Mouse (Mus musculus): Measurements from ENCODE around the gene Cacna2d2. TPM values are rescaled to one million over a fixed set of nuclear protein-coding genes. Genes with fewer than 3 reads are reported as not detected.

The Cacna2d2 gene
- polyA plus RNA-seq, 1 experiment: 5.2 TPM

GRCm38 (mm10) chr9:107521711-107522399, 122.4 kb downstream of the Cacna2d2 start:
- Histone ChIP-seq H3K36me3 (ENCODE audit: control insufficient read depth, insufficient read depth, low read length) (no peaks in the 10 kb centered on the region), H3K27ac (ENCODE audit: control insufficient read depth, insufficient read depth, low read depth, low read length) (no peak overlapping the region), H3K4me1 (ENCODE audit: control insufficient read depth, insufficient read depth, low read length) (peaks cover 6% of the 10 kb centered on the region), H3K27me3 (ENCODE audit: control insufficient read depth, insufficient read depth, low read length) (no peaks in the 10 kb centered on the region), H3K4me3 (ENCODE audit: control insufficient read depth, low read depth, low read length) (no peak overlapping the region)
- TF ChIP-seq CTCF (IDR thresholded peaks at IDR 0.05; ENCODE audit: control insufficient read depth, insufficient read depth, insufficient replicate concordance, low read depth, low read length) (no peak), POLR2A (IDR thresholded peaks at IDR 0.05; ENCODE audit: control insufficient read depth, low read depth, low read length) (no peak)

GRCm38 (mm10) chr9:107522400-107522711, 122.9 kb downstream of the Cacna2d2 start:
- Histone ChIP-seq H3K4me3 (ENCODE audit: control insufficient read depth, low read depth, low read length) (no peak overlapping the region), H3K36me3 (ENCODE audit: control insufficient read depth, insufficient read depth, low read length) (no peaks in the 10 kb centered on the region), H3K27ac (ENCODE audit: control insufficient read depth, insufficient read depth, low read depth, low read length) (no peak overlapping the region), H3K4me1 (ENCODE audit: control insufficient read depth, insufficient read depth, low read length) (peaks cover 8% of the 10 kb centered on the region), H3K27me3 (ENCODE audit: control insufficient read depth, insufficient read depth, low read length) (no peaks in the 10 kb centered on the region)
- TF ChIP-seq POLR2A (IDR thresholded peaks at IDR 0.05; ENCODE audit: control insufficient read depth, low read depth, low read length) (no peak), CTCF (IDR thresholded peaks at IDR 0.05; ENCODE audit: control insufficient read depth, insufficient read depth, insufficient replicate concordance, low read depth, low read length) (no peak)

GRCm38 (mm10) chr9:107526198-107527026, 127.0 kb downstream of the Cacna2d2 start:
- Histone ChIP-seq H3K27me3 (ENCODE audit: control insufficient read depth, insufficient read depth, low read length) (no peaks in the 10 kb centered on the region), H3K27ac (ENCODE audit: control insufficient read depth, insufficient read depth, low read depth, low read length) (no peak overlapping the region), H3K4me3 (ENCODE audit: control insufficient read depth, low read depth, low read length) (peak overlapping the region; percentile 74), H3K4me1 (ENCODE audit: control insufficient read depth, insufficient read depth, low read length) (peaks cover 8% of the 10 kb centered on the region), H3K36me3 (ENCODE audit: control insufficient read depth, insufficient read depth, low read length) (no peaks in the 10 kb centered on the region)
- no peak for TF ChIP-seq POLR2A (IDR thresholded peaks at IDR 0.05; ENCODE audit: control insufficient read depth, low read depth, low read length)
- TF ChIP-seq CTCF (IDR thresholded peaks at IDR 0.05; ENCODE audit: control insufficient read depth, insufficient read depth, insufficient replicate concordance, low read depth, low read length): no peak

DNA sequence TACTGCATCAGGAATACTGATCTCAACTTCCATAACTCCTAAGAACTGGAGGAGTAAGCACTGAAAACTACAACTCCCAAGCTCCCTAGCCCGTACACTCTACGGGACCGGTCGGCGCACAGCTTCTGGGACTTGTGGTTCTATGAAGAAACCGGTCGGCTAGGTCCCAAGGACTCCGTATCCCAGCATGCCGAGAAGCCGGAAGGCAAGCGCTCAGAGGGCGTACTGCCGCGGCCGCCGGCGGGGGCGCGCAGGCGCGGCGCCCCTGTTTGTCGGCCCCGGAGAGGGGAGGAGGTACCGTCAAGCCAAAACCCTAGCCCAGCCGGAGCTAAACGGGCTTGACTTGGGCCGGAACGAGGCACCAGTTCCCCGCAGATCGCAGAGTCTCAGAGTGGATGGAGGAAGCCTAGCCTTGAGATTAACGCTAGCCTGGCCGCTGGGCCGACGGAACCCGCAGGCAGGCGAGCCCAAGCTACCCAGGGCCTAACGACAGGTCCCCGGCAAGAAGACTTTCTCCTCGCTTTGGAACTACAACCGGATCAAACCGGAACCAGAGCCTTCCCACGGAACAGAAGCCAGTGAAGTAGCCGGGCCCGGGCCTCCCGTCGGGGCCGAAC, 134.5 kb downstream of the Cacna2d2 start, which contains the start of gene Tmem115:
Tmem115 (plus strand) TSS at position 155 of the 617 bp plus-strand sequence.
- Histone ChIP-seq H3K27me3 (ENCODE audit: control insufficient read depth, insufficient read depth, low read length) (no peaks in the 10 kb centered on the region), H3K36me3 (ENCODE audit: control insufficient read depth, insufficient read depth, low read length) (no peaks in the 10 kb centered on the region; the same call in none of the 2 replicates), H3K4me3 (ENCODE audit: control insufficient read depth, low read depth, low read length) (peak within 1 kb of the TSS; percentile 99), H3K27ac (ENCODE audit: control insufficient read depth, insufficient read depth, low read depth, low read length) (peak within 1 kb of the TSS; percentile 99), H3K4me1 (ENCODE audit: control insufficient read depth, insufficient read depth, low read length) (peaks cover 12% of the 10 kb centered on the region)
- peak; percentile 57 for TF ChIP-seq POLR2A (IDR thresholded peaks at IDR 0.05; ENCODE audit: control insufficient read depth, low read depth, low read length)
- TF ChIP-seq CTCF (IDR thresholded peaks at IDR 0.05; ENCODE audit: control insufficient read depth, insufficient read depth, insufficient replicate concordance, low read depth, low read length): 0 out of 2 replicates have a peak, but pooled peaks have one; percentile 1

GRCm38 (mm10) chr9:107534408-107535202, 135.2 kb downstream of the Cacna2d2 start:
- Histone ChIP-seq H3K36me3 (ENCODE audit: control insufficient read depth, insufficient read depth, low read length) (no peaks in the 10 kb centered on the region; the same call in none of the 2 replicates), H3K27ac (ENCODE audit: control insufficient read depth, insufficient read depth, low read depth, low read length) (peak overlapping the region; percentile 99), H3K4me3 (ENCODE audit: control insufficient read depth, low read depth, low read length) (peak overlapping the region; percentile 99), H3K27me3 (ENCODE audit: control insufficient read depth, insufficient read depth, low read length) (no peaks in the 10 kb centered on the region), H3K4me1 (ENCODE audit: control insufficient read depth, insufficient read depth, low read length) (peaks cover 12% of the 10 kb centered on the region)
- TF ChIP-seq CTCF (IDR thresholded peaks at IDR 0.05; ENCODE audit: control insufficient read depth, insufficient read depth, insufficient replicate concordance, low read depth, low read length) (0 out of 2 replicates have a peak, but pooled peaks have one; percentile 0), POLR2A (IDR thresholded peaks at IDR 0.05; ENCODE audit: control insufficient read depth, low read depth, low read length) (no peak)

DNA sequence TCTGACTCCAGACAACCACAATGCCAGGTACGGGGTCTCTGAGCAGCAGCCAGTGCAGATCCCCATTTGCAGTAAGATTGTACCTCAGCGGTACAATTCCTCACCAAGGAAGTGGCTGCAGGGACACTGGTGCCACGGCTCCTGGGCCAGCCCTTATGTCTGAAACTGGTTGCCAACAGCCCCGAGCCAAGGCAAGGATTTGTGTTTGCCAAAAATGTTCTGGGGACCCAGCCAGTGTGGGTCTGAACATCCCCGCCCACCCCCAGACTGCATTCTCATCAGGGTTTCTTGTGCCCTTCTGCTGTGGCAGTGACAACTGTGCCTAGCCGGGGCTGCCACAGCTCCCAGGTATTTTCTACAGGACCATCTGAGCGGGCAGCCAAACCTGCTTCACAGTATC, 138.8 kb downstream of the Cacna2d2 start:
- Histone ChIP-seq H3K27me3 (ENCODE audit: control insufficient read depth, insufficient read depth, low read length) (no peaks in the 10 kb centered on the region), H3K4me3 (ENCODE audit: control insufficient read depth, low read depth, low read length) (no peak overlapping the region), H3K4me1 (ENCODE audit: control insufficient read depth, insufficient read depth, low read length) (peaks cover 26% of the 10 kb centered on the region), H3K36me3 (ENCODE audit: control insufficient read depth, insufficient read depth, low read length) (no peaks in the 10 kb centered on the region; the same call in none of the 2 replicates), H3K27ac (ENCODE audit: control insufficient read depth, insufficient read depth, low read depth, low read length) (no peak overlapping the region)
- TF ChIP-seq CTCF (IDR thresholded peaks at IDR 0.05; ENCODE audit: control insufficient read depth, insufficient read depth, insufficient replicate concordance, low read depth, low read length) (no peak), POLR2A (IDR thresholded peaks at IDR 0.05; ENCODE audit: control insufficient read depth, low read depth, low read length) (no peak)
